Mouse (Mus musculus) hindbrain, postnatal 0 days (tissue): ENCODE data around the gene Krtap11-1. TPM values are rescaled to one million over a fixed set of nuclear protein-coding genes. Genes with fewer than 3 reads are reported as not detected.
A peak's percentile ranks its signal among the peaks of the same experiment; 100 is the strongest.

ENCODE experiments used
- ATAC-seq: fragments of 200-750 bp; cut with Nextera tagmentation; 2 replicates; pipeline ENCODE4 v1.8.0; 2017; ENCODE audit warnings: mild to moderate bottlenecking, moderate TSS enrichment, moderate library complexity
- DNase-seq: peaks from one replicate; pipeline ENCODE4 v3.0.0-alpha.2; 2015; ENCODE audit warnings: low spot score
- H3K27ac ChIP-seq: fragments of 300-500 bp; sonication (generic); 2 replicates; pipeline ENCODE4 v1.5.1; 2014; ENCODE audit warnings: mild to moderate bottlenecking
- H3K27me3 ChIP-seq: fragments of 300-500 bp; sonication (generic); 2 replicates; pipeline ENCODE4 v1.6.1; 2014; ENCODE audit warnings: low read length, mixed read lengths; ENCODE audit not compliant: insufficient read depth
- H3K36me3 ChIP-seq: fragments of 300-500 bp; sonication (generic); 2 replicates; pipeline ENCODE4 v1.6.1; 2014; ENCODE audit warnings: low read length, mixed read lengths; ENCODE audit not compliant: insufficient read depth
- H3K4me1 ChIP-seq: fragments of 300-500 bp; sonication (generic); 2 replicates; pipeline ENCODE4 v1.6.1; 2014; ENCODE audit warnings: antibody characterized with exemption, low read length, mixed read lengths; ENCODE audit not compliant: insufficient read depth
- H3K4me2 ChIP-seq: fragments of 300-500 bp; sonication (generic); 2 replicates; pipeline ENCODE4 v1.6.1; 2014; ENCODE audit warnings: low read depth, mild to moderate bottlenecking, low read length, moderate library complexity, mixed read lengths
- H3K4me3 ChIP-seq: fragments of 300-500 bp; sonication (generic); 2 replicates; pipeline ENCODE4 v1.5.1; 2014; ENCODE audit warnings: low read length
- H3K9ac ChIP-seq: fragments of 300-500 bp; sonication (generic); replicated peaks from 2 replicates; pipeline ENCODE4 v1.6.1; 2014; ENCODE audit warnings: mild to moderate bottlenecking, low read length, moderate library complexity, mixed read lengths
- H3K9me3 ChIP-seq: fragments of 300-500 bp; sonication (generic); 2 replicates; pipeline ENCODE4 v1.6.1; 2016; ENCODE audit warnings: low read length, mixed read lengths
- CTCF ChIP-seq: IDR thresholded peaks from 2 replicates; pipeline ENCODE4 v1.5.1; 2016; ENCODE audit warnings: antibody characterized with exemption, control low read depth, low read depth
- WGBS: fragments of 180-500 bp; shearing (Covaris S2); extraction: QIAGEN DNeasy Blood & Tissue Kit; methylation state at CpG from one replicate; pipeline ENCODE4 v1.1.7; 2014; 5-methylcytosine and 5-hydroxymethylcytosine counted together
- polyA plus RNA-seq: library from polyadenylated mRNA; unstranded; fragments of >200 nt; fragmentation: Nextera tagmentation; extraction: Ambion mirVana; gene quantifications from 2 replicates; pipeline ENCODE4 v1.2.1, GENCODE M21; 2015
- total RNA-seq: library from RNA; depleted of rRNA; stranded (reverse); fragments of >200 nt; gene quantifications from 2 replicates; pipeline ENCODE4 v1.2.3, GENCODE M21; 2014; rRNA removed

The Krtap11-1 gene
- total and polyA plus RNA-seq, 2 experiments from 2014 or later = not detected

DNA sequence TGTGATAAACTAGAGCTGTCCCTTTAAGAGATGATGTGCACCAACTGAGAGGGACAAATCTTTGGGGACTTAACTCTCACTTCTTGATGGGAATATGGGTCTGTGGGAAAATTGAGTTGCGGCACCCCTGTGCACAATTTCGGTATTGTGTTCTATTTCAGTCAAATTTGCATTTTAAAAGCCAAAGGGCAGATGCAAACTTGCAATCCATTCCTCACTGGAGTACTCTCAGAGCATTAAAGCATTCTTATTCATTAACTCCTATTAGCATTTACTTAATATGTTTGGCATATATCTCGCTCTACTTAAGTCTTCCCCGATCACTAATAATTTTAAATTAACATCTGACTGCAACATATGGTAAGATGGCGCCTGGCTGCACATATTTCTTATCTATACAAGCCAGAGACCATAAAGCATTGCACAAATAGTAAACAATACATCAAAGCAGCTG lies 32.9 kb downstream of the Krtap11-1 start:
- Histone ChIP-seq H3K27me3 (no peaks in the 10 kb centered on the region), H3K4me2 (no peak overlapping the region), H3K9me3 (no peaks in the 10 kb centered on the region), H3K9ac (no peak overlapping the region), H3K4me3 (no peak overlapping the region), H3K27ac (no peak overlapping the region), H3K4me1 (0 out of 2 replicates have a peak, but pooled peaks cover 5% of the 10 kb centered on the region), H3K36me3 (no peaks in the 10 kb centered on the region)
- 27% methylated on average over 5 of the region's 5 CpGs for WGBS
- DNase-seq (no peak), ATAC-seq (no peak)
- no peak for TF ChIP-seq CTCF

DNA sequence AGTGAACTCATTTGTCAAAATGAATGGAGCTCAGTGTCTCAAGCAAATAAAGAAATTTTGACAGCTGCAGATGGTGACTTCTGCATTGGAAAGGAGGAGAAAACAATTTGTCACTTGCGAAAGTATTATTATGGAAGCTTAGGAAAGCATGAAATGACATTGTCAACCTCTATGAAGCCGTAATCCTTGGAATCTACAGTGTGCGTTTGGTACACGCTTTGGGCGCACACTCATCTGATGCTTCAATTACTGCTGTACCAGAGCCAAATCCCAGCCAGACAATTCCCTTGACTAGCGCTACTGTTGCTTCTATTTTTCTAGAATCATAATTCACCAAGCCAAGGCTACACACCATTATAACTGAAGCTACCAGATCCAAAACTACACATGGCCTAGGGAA lies 33.6 kb downstream of the Krtap11-1 start:
- Histone ChIP-seq H3K4me1 (0 out of 2 replicates have a peak, but pooled peaks cover 5% of the 10 kb centered on the region), H3K36me3 (no peaks in the 10 kb centered on the region), H3K4me3 (no peak overlapping the region), H3K9me3 (no peaks in the 10 kb centered on the region), H3K9ac (no peak overlapping the region), H3K27me3 (no peaks in the 10 kb centered on the region), H3K27ac (no peak overlapping the region), H3K4me2 (no peak overlapping the region)
- TF ChIP-seq CTCF = no peak
- no peak for ATAC-seq
- DNase-seq = no peak
- WGBS = 51% methylated on average over 6 of the region's 6 CpGs

DNA sequence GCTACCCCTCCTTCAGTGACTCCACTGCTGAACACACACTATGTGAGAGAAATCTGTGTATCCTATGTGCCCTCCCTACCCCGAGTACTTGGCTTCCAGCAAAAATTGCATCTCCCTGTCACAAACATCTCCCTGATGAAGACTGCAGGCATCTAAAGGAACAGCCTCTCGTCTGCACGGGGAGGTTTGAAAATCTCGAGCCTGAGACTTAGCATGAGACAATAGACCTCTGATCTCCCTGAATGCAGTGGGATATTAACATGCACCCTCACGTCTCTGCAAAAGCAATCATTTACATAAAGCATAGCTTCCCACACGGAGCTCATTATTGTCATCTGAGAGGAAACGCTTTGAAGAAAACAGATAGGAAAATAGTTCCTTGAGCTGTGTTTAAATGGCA lies 40.4 kb downstream of the Krtap11-1 start:
- H3K4me2 ChIP-seq = no peak overlapping the region
- TF ChIP-seq CTCF = no peak
- H3K9me3 ChIP-seq = no peaks in the 10 kb centered on the region
- H3K4me3 ChIP-seq = no peak overlapping the region
- WGBS = 8% methylated on average over 7 of the region's 7 CpGs
- H3K27me3 ChIP-seq = no peaks in the 10 kb centered on the region
- peak; percentile 87 for ATAC-seq
- peak overlapping the region; percentile 61 for H3K27ac ChIP-seq
- DNase-seq = peak; percentile 68
- no peak overlapping the region for H3K9ac ChIP-seq
- H3K4me1 ChIP-seq = no peaks in the 10 kb centered on the region
- H3K36me3 ChIP-seq = no peaks in the 10 kb centered on the region

DNA sequence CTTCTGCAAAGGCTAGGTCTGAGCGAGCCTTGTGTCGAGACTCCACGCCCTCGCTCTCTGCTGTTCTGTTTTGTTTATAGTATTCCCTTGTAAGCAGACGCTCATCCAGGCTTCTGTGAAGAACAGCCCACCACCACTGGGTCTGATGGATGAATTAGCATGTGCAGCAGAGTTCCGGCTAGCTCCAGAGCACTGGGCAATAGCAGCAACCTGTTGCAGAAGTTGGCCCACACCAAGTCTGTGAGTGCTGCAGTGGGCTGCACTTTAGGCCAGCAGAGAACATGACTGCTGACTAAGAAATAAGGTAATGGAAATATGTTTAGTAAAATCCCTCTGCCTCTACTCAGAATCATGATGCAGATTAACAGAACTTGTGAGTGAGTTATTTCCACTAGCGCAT lies 41.1 kb downstream of the Krtap11-1 start:
- H3K4me3 ChIP-seq = no peak overlapping the region
- H3K27me3 ChIP-seq = no peaks in the 10 kb centered on the region
- no peak for TF ChIP-seq CTCF
- 36% methylated on average over 7 of the region's 7 CpGs for WGBS
- H3K27ac ChIP-seq = peak overlapping the region; percentile 61
- no peaks in the 10 kb centered on the region for H3K9me3 ChIP-seq
- H3K9ac ChIP-seq = no peak overlapping the region
- H3K4me1 ChIP-seq = no peaks in the 10 kb centered on the region
- H3K4me2 ChIP-seq = 0 out of 2 replicates have a peak overlapping the region, but pooled peaks have one; percentile 7
- DNase-seq (no peak), ATAC-seq (peak; percentile 48; the same call in 1 of the 2 replicates)
- H3K36me3 ChIP-seq = no peaks in the 10 kb centered on the region

DNA sequence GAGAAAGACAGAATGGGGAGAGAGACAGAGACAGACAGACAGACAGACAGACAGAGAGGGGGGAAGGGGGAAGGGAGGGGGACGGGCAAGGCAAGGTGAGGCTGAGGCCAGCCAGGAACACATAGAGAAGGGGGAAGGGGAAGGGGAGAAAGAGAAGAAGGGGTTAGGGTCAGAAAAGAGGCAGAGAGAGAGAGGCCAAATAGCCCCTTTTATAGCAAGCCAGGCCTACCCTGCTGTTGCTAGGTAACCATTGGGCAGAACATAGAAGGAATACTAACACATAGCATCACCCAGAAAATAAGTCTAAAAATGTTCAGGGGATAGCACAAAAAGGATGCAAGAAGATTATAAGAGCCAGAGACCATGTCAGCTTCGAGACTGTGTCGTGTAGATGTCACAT lies 42.6 kb downstream of the Krtap11-1 start:
- Histone ChIP-seq H3K27ac (no peak overlapping the region; the same call in 1 of the 2 replicates), H3K9ac (no peak overlapping the region), H3K36me3 (no peaks in the 10 kb centered on the region), H3K27me3 (no peaks in the 10 kb centered on the region), H3K9me3 (no peaks in the 10 kb centered on the region), H3K4me2 (no peak overlapping the region), H3K4me3 (no peak overlapping the region), H3K4me1 (no peaks in the 10 kb centered on the region)
- ATAC-seq (peak; percentile 67), DNase-seq (peak; percentile 40)
- 31% methylated on average over 3 of the region's 3 CpGs for WGBS
- TF ChIP-seq CTCF = no peak

DNA sequence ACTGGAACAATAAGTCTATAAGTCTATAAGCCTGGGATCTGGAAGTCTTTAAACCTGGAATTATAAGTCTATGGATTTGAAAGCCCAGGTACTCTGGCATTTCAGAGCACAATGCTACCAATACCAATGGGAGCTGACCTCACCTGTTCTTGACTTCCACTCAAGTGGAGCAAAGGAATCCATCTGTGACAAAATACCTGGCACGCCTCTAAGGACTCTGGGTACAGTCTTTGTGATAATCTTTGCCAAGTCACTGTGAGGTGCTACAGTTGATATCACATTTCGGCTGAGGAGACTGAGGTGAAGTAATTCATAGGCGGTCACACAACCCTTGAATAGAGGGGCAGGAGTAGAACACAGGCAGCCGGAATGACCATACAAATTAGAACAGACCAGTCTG lies 50.0 kb downstream of the Krtap11-1 start:
- Histone ChIP-seq H3K27me3 (no peaks in the 10 kb centered on the region), H3K36me3 (no peaks in the 10 kb centered on the region), H3K27ac (peak overlapping the region; percentile 20; the same call in 1 of the 2 replicates), H3K9me3 (no peaks in the 10 kb centered on the region), H3K4me2 (no peak overlapping the region), H3K4me1 (no peaks in the 10 kb centered on the region), H3K9ac (no peak overlapping the region), H3K4me3 (no peak overlapping the region)
- WGBS = 93% methylated on average over 4 of the region's 4 CpGs
- TF ChIP-seq CTCF = no peak
- DNase-seq = no peak
- ATAC-seq = no peak

DNA sequence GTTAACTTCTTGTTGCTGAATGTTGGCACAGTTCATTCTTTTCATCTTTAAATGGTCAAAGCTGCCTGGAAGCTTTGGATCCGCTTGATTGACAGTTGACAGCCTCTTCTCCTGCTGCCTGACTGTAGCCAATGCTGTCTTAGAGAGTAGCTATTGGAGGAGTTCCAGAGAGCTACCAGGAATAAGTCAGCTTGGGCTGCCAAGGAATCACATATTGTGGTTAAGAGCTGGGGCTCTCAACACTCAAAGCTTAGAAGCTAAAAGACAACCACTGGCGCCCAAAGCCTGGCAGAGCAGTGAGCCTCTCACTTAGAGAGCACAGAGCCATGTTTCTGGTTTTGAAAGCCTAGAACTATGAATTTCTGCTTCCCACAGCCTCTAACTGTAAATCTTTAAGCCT lies 50.4 kb downstream of the Krtap11-1 start:
- H3K27me3 ChIP-seq = no peaks in the 10 kb centered on the region
- H3K4me1 ChIP-seq = no peaks in the 10 kb centered on the region
- WGBS = 81% methylated on average over 2 of the region's 2 CpGs
- ATAC-seq (no peak), DNase-seq (peak; percentile 37)
- no peaks in the 10 kb centered on the region for H3K9me3 ChIP-seq
- H3K9ac ChIP-seq = no peak overlapping the region
- H3K4me2 ChIP-seq = no peak overlapping the region
- no peak for TF ChIP-seq CTCF
- no peaks in the 10 kb centered on the region for H3K36me3 ChIP-seq
- H3K4me3 ChIP-seq = no peak overlapping the region
- peak overlapping the region; percentile 20; the same call in 1 of the 2 replicates for H3K27ac ChIP-seq

Other genes starting within 250 kb of the Krtap11-1 start
- not detected in 2 replicates for gene Krtap21-1, start 167.3 kb downstream of the Krtap11-1 start, total RNA-seq
- gene Krtap21-1, start 167.3 kb downstream of the Krtap11-1 start, polyA plus RNA-seq = not detected in 2 replicates
- gene Krtap6-2, start 151.1 kb downstream of the Krtap11-1 start, total RNA-seq = not detected in 2 replicates
- not detected in 2 replicates for gene Krtap6-2, start 151.1 kb downstream of the Krtap11-1 start, polyA plus RNA-seq
- not detected in 2 replicates for gene Krtap8-1, start 83.2 kb downstream of the Krtap11-1 start, total RNA-seq
- gene Krtap8-1, start 83.2 kb downstream of the Krtap11-1 start, polyA plus RNA-seq = not detected in 2 replicates
- 0.47 and 6.7 TPM in 2 replicates for gene Krtap7-1, start 62.9 kb downstream of the Krtap11-1 start, total RNA-seq
- 0.25 TPM in 1 of 2 replicates, not detected in the other for gene Krtap7-1, start 62.9 kb downstream of the Krtap11-1 start, polyA plus RNA-seq